9 mouse cellular contexts compared by ENCODE assay signal in genomic region chr2:92331410-92331809, GRCm38 (mm10). TPM values are rescaled to one million over a fixed set of nuclear protein-coding genes. Genes with fewer than 3 reads are reported as not detected.
DNase-seq lines count a peak whose midpoint lies in the region; ATAC-seq and TF ChIP-seq lines count a peak whose summit lies in the region.
"Had no signal": no experiment of that assay in that cellular context is flagged by ENCODE, and none has a peak within 500 bp of the region (broad histone marks: within the 10 kb centered on the region; RNA-seq: fewer than 3 reads in every experiment).

No protein-coding gene starts in this region.

- TF ChIP-seq POLR2A in CH12.LX (IDR thresholded peaks at IDR 0.05; ENCODE audit: low read depth, low read length): no peak

- H3K79me2 ChIP-seq in CH12.LX (replicated peaks; ENCODE audit: control insufficient read depth, extremely low read depth, insufficient read depth, poor library complexity, severe bottlenecking): no peaks in the 10 kb centered on the region

- dilution Hi-C loops in CH12.LX (cut with MboI; ENCODE audit: extremely low pct_ligation_motif_present, extremely low pct_unique_long_range_greater_than_20kb, low sequenced_read_pairs): no loop called here

- peak in 1 of 2 experiments; percentile 68; a peak in 2 of 4 replicates for TF ChIP-seq CTCF in CH12.LX (conservative IDR thresholded peaks at IDR 0.05 in 1 of 2, IDR thresholded peaks at IDR 0.05 in 1 of 2; ENCODE audit: low read depth in 2 of 2, low read length in 2 of 2)

- no peak overlapping the region for H3K4me2 ChIP-seq in CH12.LX (ENCODE audit: insufficient read depth, low read depth, poor library complexity, severe bottlenecking)
- no peak overlapping the region for H3K4me2 ChIP-seq in intestine, embryonic 16.5 days (ENCODE audit: low read depth, low read length)

- H3K4me1 ChIP-seq in CH12.LX (ENCODE audit: control insufficient read depth in 1 of 2, insufficient read depth in 2 of 2): peaks cover 0 to 5% of the 10 kb centered on the region in 2 experiments; a peak in 1 of 4 replicates
- H3K4me1 ChIP-seq in intestine, embryonic 16.5 days (ENCODE audit: control insufficient read depth, insufficient read depth, low read length): no peaks in the 10 kb centered on the region

- in situ Hi-C loops in CH12.LX (cut with MboI; ENCODE audit: low pct_ligation_motif_present, low pct_unique_long_range_greater_than_20kb, low sequenced_read_pairs): no loop called here

- no peak overlapping the region for H3K9ac ChIP-seq in CH12.LX (ENCODE audit: insufficient read depth, low read depth)
- H3K9ac ChIP-seq in intestine, embryonic 16.5 days (ENCODE audit: low read depth, low read length): no peak overlapping the region

- no peak for ATAC-seq in erythroid progenitor cell, adult 5-6 weeks (replicated peaks; ENCODE audit: low FRiP score, poor library complexity, severe bottlenecking)
- no peak for ATAC-seq in intestine, embryonic 16.5 days

- H3K27me3 ChIP-seq in CH12.LX (replicated peaks): no peaks in the 10 kb centered on the region
- no peaks in the 10 kb centered on the region for H3K27me3 ChIP-seq in intestine, embryonic 16.5 days (replicated peaks; ENCODE audit: control insufficient read depth, insufficient read depth, low read length)

- peak; percentile 60 for TF ChIP-seq RAD21 in CH12.LX (IDR thresholded peaks at IDR 0.05; ENCODE audit: low read depth, low read length)

- no peaks in the 10 kb centered on the region for H3K9me3 ChIP-seq in CH12.LX (replicated peaks; ENCODE audit: low read length)
- H3K9me3 ChIP-seq in intestine, embryonic 16.5 days (ENCODE audit: control insufficient read depth, low read length): no peaks in the 10 kb centered on the region

- no peak overlapping the region for H3K4me3 ChIP-seq in CH12.LX (replicated peaks in 1 of 3; ENCODE audit: low read depth in 2 of 3, low read length in 2 of 3, poor library complexity in 1 of 3)
- H3K4me3 ChIP-seq in intestine, embryonic 16.5 days (ENCODE audit: low read length): no peak overlapping the region

- H3K27ac ChIP-seq in CH12.LX (ENCODE audit: insufficient read depth, low read depth): no peak overlapping the region
- H3K27ac ChIP-seq in intestine, embryonic 16.5 days (ENCODE audit: low read length): no peak overlapping the region

- 81% methylated on average over 2 of the region's 2 CpGs for WGBS in intestine, embryonic 16.5 days

- no peak for TF ChIP-seq EP300 in CH12.LX (IDR thresholded peaks at IDR 0.05; ENCODE audit: low read length)

- peaks cover 53 to 85% of the 10 kb centered on the region in 2 experiments for H3K36me3 ChIP-seq in CH12.LX (replicated peaks in 1 of 2; ENCODE audit: control insufficient read depth in 1 of 2, insufficient read depth in 1 of 2, low read length in 1 of 2)
- H3K36me3 ChIP-seq in intestine, embryonic 16.5 days (ENCODE audit: control insufficient read depth, insufficient read depth, low read length): peaks cover 6% of the 10 kb centered on the region; the same call in 1 of the 2 replicates

- DNase-seq in kidney, postnatal 10 days: peak; percentile 48
- DNase-seq in kidney, adult 18-20 months: no peak
- peak; percentile 60 for DNase-seq in 416B (ENCODE audit: low read depth)
- DNase-seq in CH12.LX (ENCODE audit: extremely low read depth): peak; percentile 29
- DNase-seq in cerebellum, postnatal 10 days: peak; percentile 84 to 87
- no peak for DNase-seq in layer of hippocampus, adult 9-11 months

TF ChIP-seq in CH12.LX, 34 proteins besides CTCF, POLR2A, EP300 and RAD21:
- TF ChIP-seq MAX (IDR thresholded peaks at IDR 0.05; ENCODE audit: low read length) (0 out of 2 replicates have a peak, but pooled peaks have one; percentile 20), TBP (conservative IDR thresholded peaks at IDR 0.05; ENCODE audit: low read depth, low read length) (no peak), SMC3 (IDR thresholded peaks at IDR 0.05; ENCODE audit: low read depth, low read length) (peak; percentile 40)
TF ChIP-seq in CH12.LX: peak in this region for 2.

RNA-seq across cellular contexts. Expression of gene Pex16, which starts 43.1 kb away (rescaled TPM):
- total RNA-seq in CH12.LX (2012; rRNA removed): 35.1 and 44.0 TPM in 2 replicates
- total RNA-seq in CH12.LX (2014; rRNA removed): 25.0 and 28.7 TPM in 2 replicates
- polyA plus RNA-seq in CH12.LX (2012; ENCODE audit: insufficient read length, low read depth): 36.6 and 37.2 TPM in 2 replicates
- 13.3 TPM in 1 of 2 replicates, not detected in the other for total RNA-seq in erythroid progenitor cell, adult 5-6 weeks (2015; ENCODE audit: low replicate concordance)
- 3.3 and 4.2 TPM in 2 replicates for total RNA-seq in erythroid progenitor cell, adult 5-6 weeks (2017; ENCODE audit: low replicate concordance)
- polyA plus RNA-seq in intestine, embryonic 16.5 days (2015; fragmentation: Nextera tagmentation; extraction: Ambion mirVana): 66.2 and 70.8 TPM in 2 replicates

RNA-seq across cellular contexts. Expression of gene Large2, which starts 43.3 kb away (rescaled TPM):
- total RNA-seq in CH12.LX (2012; rRNA removed) (1.4 and 1.5 TPM in 2 replicates), CH12.LX (2014; rRNA removed) (0.19 TPM in 1 of 2 replicates, not detected in the other)
- polyA plus RNA-seq in CH12.LX (2012; ENCODE audit: insufficient read length, low read depth): 0.45 and 0.89 TPM in 2 replicates
- total RNA-seq in erythroid progenitor cell, adult 5-6 weeks (2015; ENCODE audit: low replicate concordance): not detected in 2 replicates
- total RNA-seq in erythroid progenitor cell, adult 5-6 weeks (2017; ENCODE audit: low replicate concordance): not detected in 2 replicates
- polyA plus RNA-seq in intestine, embryonic 16.5 days (2015; fragmentation: Nextera tagmentation; extraction: Ambion mirVana): 11.8 and 12.3 TPM in 2 replicates
- total RNA-seq: megakaryocyte, adult 5-6 weeks had no signal

RNA-seq across cellular contexts. Expression of gene 1700029I15Rik, which starts 50.9 kb away (rescaled TPM):
- total RNA-seq in CH12.LX (2012; rRNA removed): 2.9 and 3.4 TPM in 2 replicates
- total RNA-seq in CH12.LX (2014; rRNA removed): 0.39 and 0.67 TPM in 2 replicates
- polyA plus RNA-seq in CH12.LX (2012; ENCODE audit: insufficient read length, low read depth): 3.0 and 5.0 TPM in 2 replicates
- total RNA-seq in erythroid progenitor cell, adult 5-6 weeks (2015; ENCODE audit: low replicate concordance): 1.3 TPM in 1 of 2 replicates, not detected in the other
- total RNA-seq in erythroid progenitor cell, adult 5-6 weeks (2017; ENCODE audit: low replicate concordance): not detected in 2 replicates
- polyA plus RNA-seq in intestine, embryonic 16.5 days (2015; fragmentation: Nextera tagmentation; extraction: Ambion mirVana): 5.0 and 5.6 TPM in 2 replicates

Comparison
In these comparisons a context has a peak if more than half of its experiments do, and no peak if none do; other contexts are left out.
1. DNase-seq: peak in kidney, postnatal 10 days (single experiment), 416B (single experiment), CH12.LX (single experiment) and cerebellum, postnatal 10 days (2 of 2); none in kidney, adult 18-20 months (single experiment) and layer of hippocampus, adult 9-11 months (single experiment).